ENCODE assay signal across 9 mouse cellular contexts in the genomic region with DNA sequence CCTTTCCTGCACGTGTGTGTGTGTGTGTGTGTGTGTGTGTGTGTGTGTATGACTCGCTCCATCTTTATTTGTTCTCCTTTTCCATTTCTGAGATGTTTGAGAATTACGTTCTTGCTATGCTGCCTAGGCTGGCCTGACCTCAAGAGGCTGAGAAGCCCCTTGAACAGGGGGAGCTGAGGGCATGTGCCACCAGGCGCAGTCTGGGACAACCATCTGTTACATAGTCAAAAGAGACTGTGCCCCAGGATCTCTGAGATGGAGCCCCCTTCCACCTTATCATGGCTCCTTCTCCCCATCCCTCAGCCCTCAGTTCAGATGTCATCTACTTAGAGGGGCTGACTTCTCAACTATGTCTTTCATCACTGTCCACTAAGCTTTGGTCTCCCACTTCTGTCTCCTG. TPM values are rescaled to one million over a fixed set of nuclear protein-coding genes. Genes with fewer than 3 reads are reported as not detected.
DNase-seq lines count a peak whose midpoint lies in the region; ATAC-seq lines count a peak whose summit lies in the region.
"Had no signal": no experiment of that assay in that cellular context is flagged by ENCODE, and none has a peak within 500 bp of the region (broad histone marks: within the 10 kb centered on the region; RNA-seq: fewer than 3 reads in every experiment).

No protein-coding gene starts in this region.

- no peak for ATAC-seq in midbrain, embryonic 16.5 days
- ATAC-seq in embryonic facial prominence, embryonic 12.5 days (ENCODE audit: insufficient number of reproducible peaks, insufficient read depth, low FRiP score, low TSS enrichment), result no peak
- no peak for ATAC-seq in liver, embryonic 15.5 days (ENCODE audit: insufficient read depth)
- ATAC-seq in kidney, embryonic 16.5 days (ENCODE audit: low FRiP score, low TSS enrichment), result no peak
- ATAC-seq: inflammation-experienced regulatory T-cells, adult 6 months had no signal

- no peaks in the 10 kb centered on the region for H3K9me3 ChIP-seq in heart, embryonic 10.5 days
- H3K9me3 ChIP-seq in midbrain, embryonic 10.5 days (replicated peaks), result no peaks in the 10 kb centered on the region
- no peaks in the 10 kb centered on the region for H3K9me3 ChIP-seq in midbrain, embryonic 16.5 days (replicated peaks; ENCODE audit: control insufficient read depth, low read length, poor library complexity, severe bottlenecking)
- no peaks in the 10 kb centered on the region for H3K9me3 ChIP-seq in embryonic facial prominence, embryonic 12.5 days
- H3K9me3 ChIP-seq in liver, embryonic 15.5 days (replicated peaks), result no peaks in the 10 kb centered on the region
- H3K9me3 ChIP-seq in kidney, embryonic 16.5 days (ENCODE audit: low read length), result no peaks in the 10 kb centered on the region

- no peak overlapping the region for H3K27ac ChIP-seq in heart, embryonic 10.5 days
- H3K27ac ChIP-seq in midbrain, embryonic 10.5 days (replicated peaks), result peak overlapping the region; percentile 99
- no peak overlapping the region for H3K27ac ChIP-seq in midbrain, embryonic 16.5 days (ENCODE audit: low read length)
- no peak overlapping the region for H3K27ac ChIP-seq in embryonic facial prominence, embryonic 12.5 days
- peak overlapping the region; percentile 96; the same call in 1 of the 2 replicates for H3K27ac ChIP-seq in liver, embryonic 15.5 days (replicated peaks)
- H3K27ac ChIP-seq in kidney, embryonic 16.5 days (ENCODE audit: low read length), result no peak overlapping the region

- no peaks in the 10 kb centered on the region for H3K27me3 ChIP-seq in heart, embryonic 10.5 days (ENCODE audit: insufficient read depth, poor library complexity, severe bottlenecking)
- no peaks in the 10 kb centered on the region for H3K27me3 ChIP-seq in midbrain, embryonic 10.5 days (ENCODE audit: low read depth, poor library complexity, severe bottlenecking)
- H3K27me3 ChIP-seq in midbrain, embryonic 16.5 days (ENCODE audit: control insufficient read depth, insufficient read depth, low read depth, low read length), result no peaks in the 10 kb centered on the region
- no peaks in the 10 kb centered on the region for H3K27me3 ChIP-seq in embryonic facial prominence, embryonic 12.5 days
- H3K27me3 ChIP-seq in liver, embryonic 15.5 days, result no peaks in the 10 kb centered on the region
- H3K27me3 ChIP-seq in kidney, embryonic 16.5 days (ENCODE audit: insufficient read depth, low read length), result no peaks in the 10 kb centered on the region

- H3K4me2 ChIP-seq in midbrain, embryonic 16.5 days (ENCODE audit: low read length), result no peak overlapping the region
- peak overlapping the region; percentile 53 for H3K4me2 ChIP-seq in embryonic facial prominence, embryonic 12.5 days (replicated peaks)
- H3K4me2 ChIP-seq in liver, embryonic 15.5 days, result peak overlapping the region; percentile 92
- no peak overlapping the region for H3K4me2 ChIP-seq in kidney, embryonic 16.5 days (replicated peaks; ENCODE audit: low read depth, low read length)

- peaks cover 29% of the 10 kb centered on the region; the same call in 1 of the 2 replicates for H3K36me3 ChIP-seq in heart, embryonic 10.5 days
- peaks cover 50% of the 10 kb centered on the region for H3K36me3 ChIP-seq in midbrain, embryonic 10.5 days
- H3K36me3 ChIP-seq in midbrain, embryonic 16.5 days (ENCODE audit: control insufficient read depth, insufficient read depth, low read length), result no peaks in the 10 kb centered on the region
- H3K36me3 ChIP-seq in embryonic facial prominence, embryonic 12.5 days, result peaks cover 20% of the 10 kb centered on the region; the same call in 1 of the 2 replicates
- H3K36me3 ChIP-seq in liver, embryonic 15.5 days (replicated peaks), result peaks cover 17% of the 10 kb centered on the region
- peaks cover 12% of the 10 kb centered on the region for H3K36me3 ChIP-seq in kidney, embryonic 16.5 days (ENCODE audit: insufficient read depth, low read length)

- WGBS in heart, embryonic 10.5 days, result 95% methylated on average over 4 of the region's 4 CpGs
- 87% methylated on average over 4 of the region's 4 CpGs for WGBS in midbrain, embryonic 10.5 days
- WGBS in midbrain, embryonic 16.5 days, result 96% methylated on average over 4 of the region's 4 CpGs
- 93% methylated on average over 4 of the region's 4 CpGs for WGBS in embryonic facial prominence, embryonic 12.5 days
- 63% methylated on average over 4 of the region's 4 CpGs for WGBS in liver, embryonic 15.5 days (ENCODE audit: insufficient replicate concordance)
- WGBS in kidney, embryonic 16.5 days, result 91% methylated on average over 4 of the region's 4 CpGs

- peaks cover 32% of the 10 kb centered on the region for H3K4me1 ChIP-seq in heart, embryonic 10.5 days
- H3K4me1 ChIP-seq in midbrain, embryonic 10.5 days, result peaks cover 37% of the 10 kb centered on the region
- peaks cover 32% of the 10 kb centered on the region for H3K4me1 ChIP-seq in midbrain, embryonic 16.5 days (ENCODE audit: control insufficient read depth, insufficient read depth, low read length)
- H3K4me1 ChIP-seq in embryonic facial prominence, embryonic 12.5 days, result peaks cover 27% of the 10 kb centered on the region
- H3K4me1 ChIP-seq in liver, embryonic 15.5 days (replicated peaks), result peaks cover 41% of the 10 kb centered on the region
- H3K4me1 ChIP-seq in kidney, embryonic 16.5 days (ENCODE audit: insufficient read depth, low read length), result peaks cover 29% of the 10 kb centered on the region

- peak overlapping the region; percentile 86 for H3K4me3 ChIP-seq in heart, embryonic 10.5 days
- H3K4me3 ChIP-seq in midbrain, embryonic 10.5 days, result peak overlapping the region; percentile 88
- no peak overlapping the region for H3K4me3 ChIP-seq in midbrain, embryonic 16.5 days (ENCODE audit: low read depth, low read length)
- peak overlapping the region; percentile 72; the same call in 1 of the 2 replicates for H3K4me3 ChIP-seq in embryonic facial prominence, embryonic 12.5 days
- peak overlapping the region; percentile 90 for H3K4me3 ChIP-seq in liver, embryonic 15.5 days (replicated peaks)
- no peak overlapping the region; the same call in 1 of the 2 replicates for H3K4me3 ChIP-seq in kidney, embryonic 16.5 days (ENCODE audit: low read length)

- peak; percentile 72 for DNase-seq in heart, embryonic 10.5 days (ENCODE audit: low spot score)
- DNase-seq in heart, adult 8-10 months (ENCODE audit: low spot score), result no peak
- DNase-seq in midbrain, embryonic 10.5 days (ENCODE audit: low spot score), result no peak
- DNase-seq in spleen, postnatal 36 days (ENCODE audit: low spot score in 2 of 2), result no peak

- no peak overlapping the region for H3K9ac ChIP-seq in midbrain, embryonic 16.5 days (ENCODE audit: low read depth, low read length)
- H3K9ac ChIP-seq in embryonic facial prominence, embryonic 12.5 days, result no peak overlapping the region
- no peak overlapping the region for H3K9ac ChIP-seq in liver, embryonic 15.5 days
- no peak overlapping the region for H3K9ac ChIP-seq in kidney, embryonic 16.5 days (replicated peaks; ENCODE audit: low read length)

RNA-seq across cellular contexts. Expression of gene Nup62, which starts 1.5 kb away (rescaled TPM):
- 128 and 132 TPM in 2 replicates for polyA plus RNA-seq in heart, embryonic 10.5 days (2016; fragmentation: Nextera tagmentation; extraction: Ambion mirVana)
- 10 to 100 TPM; 18.7 to 32.3 (median 24.4) TPM for total RNA-seq in heart, adult 8-10 months (2022)
- polyA plus RNA-seq in midbrain, embryonic 10.5 days (2016; fragmentation: Nextera tagmentation; extraction: Ambion mirVana), result 154 and 162 TPM in 2 replicates
- polyA plus RNA-seq in midbrain, embryonic 16.5 days (2015; fragmentation: Nextera tagmentation; extraction: Ambion mirVana), result 43.6 and 45.9 TPM in 2 replicates
- polyA plus RNA-seq in embryonic facial prominence, embryonic 12.5 days (2016; fragmentation: Nextera tagmentation; extraction: Ambion mirVana), result 102 and 104 TPM in 2 replicates
- 48.8 and 51.2 TPM in 2 replicates for polyA plus RNA-seq in liver, embryonic 15.5 days (2015; fragmentation: Nextera tagmentation; extraction: Ambion mirVana)
- polyA plus RNA-seq in kidney, embryonic 16.5 days (2015; fragmentation: Nextera tagmentation; extraction: Ambion mirVana), result 99.9 and 105 TPM in 2 replicates

RNA-seq across cellular contexts. Expression of gene Il4i1, which starts 1.8 kb away (rescaled TPM):
- 0.41 and 1.3 TPM in 2 replicates for polyA plus RNA-seq in heart, embryonic 10.5 days (2016; fragmentation: Nextera tagmentation; extraction: Ambion mirVana)
- 1 to 10 TPM in 2 of 4 experiments, under 1 TPM in 2; 0.35 to 1.2 (median 0.88) TPM for total RNA-seq in heart, adult 8-10 months (2022)
- polyA plus RNA-seq in midbrain, embryonic 10.5 days (2016; fragmentation: Nextera tagmentation; extraction: Ambion mirVana), result 1.2 and 1.8 TPM in 2 replicates
- polyA plus RNA-seq in midbrain, embryonic 16.5 days (2015; fragmentation: Nextera tagmentation; extraction: Ambion mirVana), result 0.57 and 1.0 TPM in 2 replicates
- polyA plus RNA-seq in embryonic facial prominence, embryonic 12.5 days (2016; fragmentation: Nextera tagmentation; extraction: Ambion mirVana), result 1.2 and 2.5 TPM in 2 replicates
- 0.35 and 0.46 TPM in 2 replicates for polyA plus RNA-seq in liver, embryonic 15.5 days (2015; fragmentation: Nextera tagmentation; extraction: Ambion mirVana)
- polyA plus RNA-seq in kidney, embryonic 16.5 days (2015; fragmentation: Nextera tagmentation; extraction: Ambion mirVana), result 1.1 and 1.5 TPM in 2 replicates

RNA-seq across cellular contexts. Expression of gene Atf5, which starts 2.0 kb away (rescaled TPM):
- 1.7 and 3.3 TPM in 2 replicates for polyA plus RNA-seq in heart, embryonic 10.5 days (2016; fragmentation: Nextera tagmentation; extraction: Ambion mirVana)
- total RNA-seq in heart, adult 8-10 months (2022), result 10 to 100 TPM; 55.1 to 71.1 (median 64.7) TPM
- polyA plus RNA-seq in midbrain, embryonic 10.5 days (2016; fragmentation: Nextera tagmentation; extraction: Ambion mirVana), result 4.6 and 4.7 TPM in 2 replicates
- polyA plus RNA-seq in midbrain, embryonic 16.5 days (2015; fragmentation: Nextera tagmentation; extraction: Ambion mirVana), result 2.5 and 3.0 TPM in 2 replicates
- polyA plus RNA-seq in embryonic facial prominence, embryonic 12.5 days (2016; fragmentation: Nextera tagmentation; extraction: Ambion mirVana), result 5.3 and 5.8 TPM in 2 replicates
- polyA plus RNA-seq in liver, embryonic 15.5 days (2015; fragmentation: Nextera tagmentation; extraction: Ambion mirVana), result 7.5 and 9.2 TPM in 2 replicates
- 3.5 and 4.3 TPM in 2 replicates for polyA plus RNA-seq in kidney, embryonic 16.5 days (2015; fragmentation: Nextera tagmentation; extraction: Ambion mirVana)

RNA-seq across cellular contexts. Expression of gene Akt1s1, which starts 34.4 kb away (rescaled TPM):
- 102 and 103 TPM in 2 replicates for polyA plus RNA-seq in heart, embryonic 10.5 days (2016; fragmentation: Nextera tagmentation; extraction: Ambion mirVana)
- 10 to 100 TPM; 64.3 to 76.2 (median 70.5) TPM for total RNA-seq in heart, adult 8-10 months (2022)
- 89.5 and 98.1 TPM in 2 replicates for polyA plus RNA-seq in midbrain, embryonic 10.5 days (2016; fragmentation: Nextera tagmentation; extraction: Ambion mirVana)
- 82.2 and 83.2 TPM in 2 replicates for polyA plus RNA-seq in midbrain, embryonic 16.5 days (2015; fragmentation: Nextera tagmentation; extraction: Ambion mirVana)
- 116 and 120 TPM in 2 replicates for polyA plus RNA-seq in embryonic facial prominence, embryonic 12.5 days (2016; fragmentation: Nextera tagmentation; extraction: Ambion mirVana)
- 27.7 and 32.3 TPM in 2 replicates for polyA plus RNA-seq in liver, embryonic 15.5 days (2015; fragmentation: Nextera tagmentation; extraction: Ambion mirVana)
- 117 and 126 TPM in 2 replicates for polyA plus RNA-seq in kidney, embryonic 16.5 days (2015; fragmentation: Nextera tagmentation; extraction: Ambion mirVana)

RNA-seq across cellular contexts. Expression of gene Tbc1d17, which starts 34.5 kb away (rescaled TPM):
- 56.9 and 67.3 TPM in 2 replicates for polyA plus RNA-seq in heart, embryonic 10.5 days (2016; fragmentation: Nextera tagmentation; extraction: Ambion mirVana)
- total RNA-seq in heart, adult 8-10 months (2022), result 10 to 100 TPM; 40.7 to 59.5 (median 51.5) TPM
- polyA plus RNA-seq in midbrain, embryonic 10.5 days (2016; fragmentation: Nextera tagmentation; extraction: Ambion mirVana), result 77.8 and 89.4 TPM in 2 replicates
- polyA plus RNA-seq in midbrain, embryonic 16.5 days (2015; fragmentation: Nextera tagmentation; extraction: Ambion mirVana), result 118 and 123 TPM in 2 replicates
- 94.3 and 105 TPM in 2 replicates for polyA plus RNA-seq in embryonic facial prominence, embryonic 12.5 days (2016; fragmentation: Nextera tagmentation; extraction: Ambion mirVana)
- 26.1 and 29.4 TPM in 2 replicates for polyA plus RNA-seq in liver, embryonic 15.5 days (2015; fragmentation: Nextera tagmentation; extraction: Ambion mirVana)
- 93.9 and 94.9 TPM in 2 replicates for polyA plus RNA-seq in kidney, embryonic 16.5 days (2015; fragmentation: Nextera tagmentation; extraction: Ambion mirVana)

Comparison
In these comparisons a context has a peak if more than half of its experiments do, and no peak if none do; other contexts are left out.
1. H3K27ac ChIP-seq: peak in midbrain, embryonic 10.5 days (single experiment) and liver, embryonic 15.5 days (single experiment); none in heart, embryonic 10.5 days (single experiment), midbrain, embryonic 16.5 days (single experiment), embryonic facial prominence, embryonic 12.5 days (single experiment) and kidney, embryonic 16.5 days (single experiment).
2. H3K4me3 ChIP-seq: peak in heart, embryonic 10.5 days (single experiment), midbrain, embryonic 10.5 days (single experiment), embryonic facial prominence, embryonic 12.5 days (single experiment) and liver, embryonic 15.5 days (single experiment); none in midbrain, embryonic 16.5 days (single experiment) and kidney, embryonic 16.5 days (single experiment).
3. H3K4me2 ChIP-seq: peak in embryonic facial prominence, embryonic 12.5 days (single experiment) and liver, embryonic 15.5 days (single experiment); none in midbrain, embryonic 16.5 days (single experiment) and kidney, embryonic 16.5 days (single experiment).